Mouse (Mus musculus): ENCODE measurements around the gene Tmem151b.

Gene Tmem151b

GRCm38 (mm10) chr17:45564531-45565084, 15.1 kb upstream of the Tmem151b start:
- no peak for DNase-seq (ENCODE audit: low read depth, low spot score)

GRCm38 (mm10) chr17:45563655-45564530, 14.4 kb upstream of the Tmem151b start, which contains the start of gene Slc35b2:
TSS of gene Slc35b2 (plus strand) at chr17:45563874.
- peak; percentile 91 for DNase-seq (ENCODE audit: low read depth, low spot score)

DNA sequence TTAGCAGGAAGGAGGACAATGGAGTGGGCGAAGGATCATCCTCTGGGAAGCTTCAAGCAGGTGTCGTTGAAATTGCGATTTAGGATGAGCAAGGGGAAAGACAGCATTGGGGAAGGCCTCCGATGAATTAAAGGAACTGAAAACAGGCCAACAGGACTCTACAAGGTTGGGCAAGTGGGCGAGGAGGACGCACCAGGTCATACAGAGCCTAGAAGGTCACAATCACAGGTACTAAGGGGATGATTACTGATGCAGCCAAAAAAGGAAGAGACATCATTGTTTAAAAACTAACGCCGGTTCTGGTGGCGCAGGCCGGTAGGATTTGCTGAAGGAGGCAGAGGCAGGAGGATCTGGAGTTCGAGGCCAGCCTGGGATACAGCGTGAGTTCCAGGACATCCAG, 13.7 kb upstream of the Tmem151b start:
- DNase-seq (ENCODE audit: low read depth, low spot score), result no peak

- no peak for DNase-seq (ENCODE audit: low read depth, low spot score)
Measured at GRCm38 (mm10) chr17:45559732-45560525, 10.5 kb upstream of the Tmem151b start.

DNA sequence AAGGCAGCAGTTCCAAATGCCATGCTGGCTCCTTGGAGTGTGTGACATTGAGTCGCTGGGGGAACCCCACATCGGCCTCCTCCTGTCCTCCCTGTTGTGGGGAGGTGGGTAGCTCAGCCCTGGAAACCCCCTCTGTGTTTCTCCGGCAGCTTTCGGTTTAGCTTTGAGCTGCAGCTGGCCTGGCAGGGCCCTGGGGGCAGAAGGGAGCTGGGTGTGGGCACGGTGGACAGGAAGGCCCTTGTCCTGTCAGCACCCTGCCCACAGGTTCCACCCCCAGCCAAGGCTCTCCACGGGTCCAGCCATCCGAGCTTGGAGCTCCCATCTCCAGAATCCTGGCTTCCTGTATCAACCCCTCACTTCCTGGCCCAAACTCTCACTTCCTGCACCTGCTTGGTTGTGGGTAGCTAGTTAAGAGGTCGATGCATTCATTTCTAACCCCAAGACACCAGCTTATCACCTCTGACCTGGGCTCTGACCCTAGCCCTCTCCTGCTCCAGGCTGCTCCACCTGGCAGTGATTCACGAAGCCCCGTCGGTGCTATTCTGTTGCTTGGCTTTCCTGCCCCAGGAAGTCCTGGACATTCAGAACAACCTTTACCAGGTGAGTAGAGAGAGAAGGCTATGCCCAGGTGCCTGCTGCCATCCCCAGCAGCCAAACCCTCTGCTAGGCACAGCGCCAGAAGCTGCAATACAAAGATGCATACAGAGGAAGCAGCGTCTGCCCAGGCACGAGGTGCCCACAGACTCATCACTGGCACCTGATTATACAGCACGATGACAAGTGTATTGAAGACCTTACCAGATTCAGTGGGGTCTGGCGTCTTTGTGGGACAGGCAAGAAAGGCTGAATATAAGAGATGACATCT, 8.8 kb upstream of the Tmem151b start:
- no peak for DNase-seq (ENCODE audit: low read depth, low spot score)

DNA sequence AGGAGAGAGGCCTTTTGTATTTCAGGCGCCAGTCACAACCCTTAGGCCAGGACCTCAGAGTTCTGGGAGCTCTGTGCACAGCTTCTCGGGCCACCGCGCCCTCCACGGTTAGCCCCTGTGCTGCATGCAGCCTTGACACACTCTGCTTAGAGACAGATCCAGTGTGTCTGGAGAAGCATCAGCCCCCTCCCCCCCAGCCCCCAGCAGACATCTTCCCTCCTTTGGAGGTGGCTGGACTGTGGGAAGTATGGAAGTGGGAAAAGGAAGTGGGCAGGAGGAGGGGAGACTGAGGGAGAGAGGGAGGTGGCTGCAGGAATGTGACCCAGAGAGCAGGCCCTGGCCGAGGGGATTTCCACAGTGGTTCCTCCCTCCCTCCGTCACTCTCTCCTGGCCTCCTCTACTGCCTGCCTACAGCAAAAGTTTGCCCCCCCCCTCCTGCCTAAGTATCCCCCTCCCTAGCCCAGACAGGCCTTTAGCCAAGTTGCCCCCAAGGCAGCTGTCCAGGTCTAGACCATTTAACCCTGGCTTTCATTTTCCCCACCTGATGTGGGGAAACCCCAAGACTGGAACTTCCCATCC, 7.9 kb upstream of the Tmem151b start:
- DNase-seq (ENCODE audit: low read depth, low spot score), result no peak

DNA sequence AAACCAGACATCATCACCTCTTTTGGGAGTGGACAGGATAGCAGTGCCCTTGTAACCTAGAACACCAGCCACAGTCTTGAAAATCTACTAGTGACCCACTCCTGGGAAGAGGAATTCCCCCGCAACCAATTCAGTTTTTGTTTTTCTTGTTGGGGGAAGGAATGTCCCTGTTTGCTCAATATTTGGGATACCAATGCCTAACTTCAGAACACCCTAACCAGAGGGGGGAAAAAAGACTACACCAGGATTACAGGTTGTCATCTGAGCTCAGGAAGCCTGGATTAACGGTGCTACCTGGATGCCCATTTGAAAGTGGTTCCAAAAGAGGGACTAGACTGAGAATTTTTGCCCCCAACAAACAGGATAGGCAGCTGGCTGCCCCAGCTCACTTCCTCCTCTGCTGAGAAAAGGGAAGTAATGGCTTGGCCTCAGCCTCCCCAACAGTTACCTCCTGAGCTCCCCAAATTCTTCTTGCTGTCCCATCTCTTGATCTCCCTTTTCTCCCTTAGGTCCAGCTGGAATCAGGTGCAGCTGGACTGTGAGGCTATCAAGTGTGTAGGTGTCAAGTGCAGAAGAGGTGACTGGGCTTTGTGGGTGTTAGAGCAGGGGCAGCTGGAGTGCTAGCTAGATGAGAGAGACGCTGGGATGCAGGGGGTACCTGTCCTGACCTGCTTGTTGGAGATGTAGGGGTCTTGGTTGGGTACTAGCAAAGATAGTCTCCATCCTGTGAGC, 7.2 kb upstream of the Tmem151b start:
- no peak for DNase-seq (ENCODE audit: low read depth, low spot score)

DNA sequence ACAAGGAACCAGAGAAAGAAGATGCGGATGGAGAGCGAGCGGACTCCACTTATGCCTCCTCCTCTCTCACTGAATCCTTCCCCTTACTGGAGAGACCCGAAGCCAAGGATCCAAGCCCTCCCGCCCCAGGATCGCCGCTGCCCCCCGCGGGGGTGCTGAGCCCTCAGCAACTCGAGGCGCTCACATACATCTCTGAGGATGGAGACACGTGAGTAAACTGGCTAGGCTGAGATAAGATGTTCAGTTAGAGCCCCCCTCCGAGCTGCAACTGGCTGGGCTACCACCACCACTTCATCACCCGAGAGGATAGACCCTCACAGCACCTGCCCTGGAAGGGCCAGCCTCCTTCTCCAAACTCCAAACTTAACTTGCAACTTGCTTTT, 6.6 kb upstream of the Tmem151b start:
- DNase-seq (ENCODE audit: low read depth, low spot score), result no peak

DNA sequence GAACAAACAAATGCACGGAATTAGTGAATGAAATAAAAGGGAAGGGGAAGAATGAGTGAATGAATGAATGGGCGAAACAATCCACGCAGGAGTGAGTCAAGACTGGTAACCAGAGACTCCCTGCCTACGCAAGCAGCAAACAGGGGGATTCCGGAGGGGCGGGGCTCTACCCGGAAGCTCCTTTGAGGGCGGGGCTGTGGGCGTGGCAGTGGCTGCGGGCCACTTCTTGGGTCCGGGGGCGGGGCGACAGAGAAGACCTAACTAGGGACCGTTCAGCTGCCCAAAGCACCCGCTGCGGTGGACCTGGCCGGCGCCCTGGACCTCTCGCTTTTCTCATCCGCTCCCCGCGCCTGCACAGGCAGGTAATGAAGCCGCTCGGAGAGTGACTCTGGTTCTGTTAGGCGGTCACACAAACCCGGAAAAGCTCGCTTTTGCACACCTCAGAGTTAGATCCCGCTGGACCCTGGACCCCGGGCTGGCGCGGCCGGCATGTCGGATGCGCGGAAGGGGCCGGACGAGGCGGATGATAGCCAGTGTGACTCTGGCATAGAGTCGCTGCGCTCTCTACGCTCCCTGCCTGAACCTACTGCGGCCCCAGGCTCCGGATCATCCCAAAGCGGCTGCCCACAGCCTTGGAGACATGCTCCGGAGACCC, 6.1 kb upstream of the Tmem151b start, which contains the start of gene Nfkbie:
Gene Nfkbie, plus strand, starts transcription at position 252 of the 655 bp plus-strand sequence.
- peak; percentile 85 for DNase-seq (ENCODE audit: low read depth, low spot score)

DNA sequence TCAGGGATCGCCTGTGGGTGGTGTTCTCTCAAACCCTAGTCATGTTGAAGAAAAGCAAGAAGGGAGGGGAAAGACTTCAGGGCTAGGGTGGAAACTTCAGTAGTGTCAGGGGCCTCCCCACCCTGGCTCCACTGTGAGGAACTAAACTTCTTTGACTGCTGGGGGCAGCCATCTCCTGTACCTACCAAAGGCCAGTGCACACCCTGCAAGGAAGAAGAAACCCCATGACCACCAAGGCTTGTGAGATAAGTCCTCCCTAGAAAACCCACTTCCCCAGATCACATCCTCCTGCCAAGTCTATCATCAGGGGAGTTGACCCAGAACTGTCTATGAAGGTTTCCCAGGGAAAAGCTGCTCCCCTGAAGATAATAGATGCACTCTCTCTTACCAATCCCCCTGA, 4.9 kb upstream of the Tmem151b start:
- no peak for DNase-seq (ENCODE audit: low read depth, low spot score)

- no peak for DNase-seq (ENCODE audit: low read depth, low spot score)
Measured at GRCm38 (mm10) chr17:45553065-45553464, 3.6 kb upstream of the Tmem151b start.

DNA sequence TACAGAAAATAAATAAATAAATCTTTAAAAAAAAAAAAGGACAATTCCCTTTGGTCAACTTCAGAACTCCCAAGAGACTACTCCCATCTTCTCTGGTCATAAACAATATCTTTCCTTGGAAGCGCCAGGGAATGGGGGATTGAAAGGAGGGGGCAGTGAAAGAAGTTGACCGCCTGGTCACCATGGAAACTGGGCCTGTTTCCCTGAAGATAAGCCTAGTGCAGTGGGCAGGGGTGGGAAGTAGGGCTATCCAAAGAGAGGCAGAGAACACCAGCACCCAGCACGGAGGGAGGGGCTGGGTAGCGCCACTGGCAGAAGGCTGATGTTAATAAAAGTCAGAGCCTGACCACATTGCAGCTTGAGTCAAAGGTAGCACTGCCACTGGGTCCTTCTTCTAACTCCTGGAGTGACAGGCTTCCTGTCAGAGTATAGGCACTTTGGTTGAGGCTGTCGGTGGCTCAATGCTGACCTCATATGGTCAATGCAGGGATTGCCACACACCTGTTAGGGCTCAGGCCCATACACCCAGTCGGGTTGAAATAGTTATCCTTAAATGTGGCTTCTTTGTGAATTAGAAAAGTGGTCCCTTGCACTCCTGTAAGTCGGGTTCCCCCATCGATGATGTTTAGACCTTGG, 2.5 kb upstream of the Tmem151b start:
- peak; percentile 58 for DNase-seq (ENCODE audit: low read depth, low spot score)

DNA sequence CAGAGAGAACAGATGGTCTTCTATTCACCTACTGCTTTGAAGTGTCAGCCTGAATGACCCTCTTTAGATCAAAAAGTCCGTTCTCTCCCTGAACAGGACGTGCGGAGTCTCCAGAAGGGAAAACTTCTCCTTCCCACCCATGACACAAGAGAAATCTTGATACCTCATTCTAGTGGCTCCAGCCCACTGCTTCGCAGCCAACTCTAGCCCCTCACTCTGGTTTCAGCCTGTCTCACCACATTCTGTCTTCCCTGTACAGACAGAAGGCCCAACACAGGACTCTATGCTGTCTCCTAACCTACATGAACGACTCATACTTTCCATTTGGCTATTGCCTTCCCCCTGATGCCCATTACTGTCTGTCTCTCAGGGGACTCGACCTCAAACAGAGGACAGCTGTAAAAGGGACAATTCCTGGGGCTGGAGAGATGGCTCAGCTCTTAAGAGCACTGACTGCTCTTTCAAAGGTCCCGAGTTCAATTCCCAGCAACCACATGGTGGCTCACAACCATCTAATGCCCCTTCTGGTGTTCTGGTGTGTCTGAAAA, 1.8 kb upstream of the Tmem151b start:
- no peak for DNase-seq (ENCODE audit: low read depth, low spot score)

DNA sequence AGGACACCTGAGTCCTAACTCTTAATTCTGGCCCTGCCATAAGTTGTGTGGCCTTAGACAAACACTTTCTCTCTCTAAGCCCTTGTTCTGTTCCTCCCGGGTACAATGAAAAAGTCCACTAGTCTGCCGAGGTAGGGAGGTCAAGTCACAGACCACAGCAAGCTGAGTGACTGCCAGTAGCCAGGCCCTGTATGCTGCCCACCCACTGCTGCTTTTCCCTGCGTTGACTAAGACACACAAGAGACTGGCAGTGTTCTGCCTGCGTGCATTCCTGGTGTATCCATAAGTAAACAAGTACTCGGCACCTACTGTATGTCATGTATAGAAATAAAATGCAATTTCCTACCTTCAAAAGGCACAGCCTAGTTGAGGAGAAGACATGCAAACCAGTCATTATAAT, 776 bp upstream of the Tmem151b start:
- no peak for DNase-seq (ENCODE audit: low read depth, low spot score)

DNA sequence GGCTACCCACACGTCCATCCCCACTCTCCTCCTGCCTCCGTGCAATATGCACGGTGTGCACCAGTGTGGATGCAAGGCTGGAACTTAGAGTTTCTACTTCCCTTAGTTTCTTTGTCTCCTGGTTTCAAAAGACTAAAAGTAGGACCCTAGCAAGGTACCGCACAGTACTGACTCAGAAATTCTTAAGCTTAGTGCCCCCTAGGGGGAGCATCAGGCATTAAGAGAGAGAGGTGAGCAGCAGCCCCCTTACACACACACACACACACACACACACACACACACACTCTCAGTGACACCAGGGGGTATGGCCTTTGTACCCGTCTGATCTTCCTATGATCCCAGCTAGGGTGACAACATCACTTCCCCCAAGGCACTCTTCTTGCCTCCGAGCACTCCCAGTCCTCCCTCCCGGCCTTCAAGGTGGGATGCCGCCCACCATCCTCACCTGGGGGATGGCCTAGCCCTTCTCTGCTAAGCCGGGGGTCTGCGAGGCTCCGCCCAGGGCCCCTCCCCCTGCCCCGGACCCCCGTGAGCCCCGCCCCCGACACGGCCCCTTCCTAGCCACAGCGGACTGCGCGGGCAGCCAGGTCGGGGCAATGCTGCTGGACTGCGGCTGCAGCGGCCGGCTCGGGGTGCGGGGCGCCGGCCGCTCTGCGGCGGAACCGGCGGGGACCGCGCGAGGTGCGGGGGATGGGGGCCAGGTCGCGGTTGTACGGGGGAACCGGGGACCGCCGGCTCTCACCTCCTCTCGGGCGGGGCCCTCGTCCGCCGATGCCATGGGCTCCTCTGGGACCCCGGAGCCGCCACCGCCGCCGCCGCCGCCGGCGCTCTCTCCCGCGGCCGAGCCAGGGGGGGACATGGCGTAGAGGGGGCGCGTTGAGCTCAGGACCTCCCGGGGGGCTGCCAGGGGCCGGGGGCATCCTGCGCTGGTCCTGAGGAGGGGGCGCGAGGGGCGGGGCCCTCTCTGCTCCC, 650 bp downstream of the Tmem151b start:
- DNase-seq (ENCODE audit: low read depth, low spot score), result no peak

- no peak for DNase-seq (ENCODE audit: low read depth, low spot score)
Measured at GRCm38 (mm10) chr17:45547461-45548190, 1.9 kb downstream of the Tmem151b start.

- no peak for DNase-seq (ENCODE audit: low read depth, low spot score)
Measured at GRCm38 (mm10) chr17:45546941-45547340, 2.5 kb downstream of the Tmem151b start.

Measured in skeletal muscle tissue, adult 2 months (tissue).